Mouse (Mus musculus): ENCODE results near the gene Cers5. TPM values are rescaled to one million over a fixed set of nuclear protein-coding genes. Genes with fewer than 3 reads are reported as not detected.
"Not testable (repeated sequence)": the region's sequence is repeated elsewhere in the genome, so short reads cannot be mapped to it uniquely, and the experiment has no call there.

The Cers5 gene
- polyA plus RNA-seq, 1 experiment, result 15.6 TPM

DNA sequence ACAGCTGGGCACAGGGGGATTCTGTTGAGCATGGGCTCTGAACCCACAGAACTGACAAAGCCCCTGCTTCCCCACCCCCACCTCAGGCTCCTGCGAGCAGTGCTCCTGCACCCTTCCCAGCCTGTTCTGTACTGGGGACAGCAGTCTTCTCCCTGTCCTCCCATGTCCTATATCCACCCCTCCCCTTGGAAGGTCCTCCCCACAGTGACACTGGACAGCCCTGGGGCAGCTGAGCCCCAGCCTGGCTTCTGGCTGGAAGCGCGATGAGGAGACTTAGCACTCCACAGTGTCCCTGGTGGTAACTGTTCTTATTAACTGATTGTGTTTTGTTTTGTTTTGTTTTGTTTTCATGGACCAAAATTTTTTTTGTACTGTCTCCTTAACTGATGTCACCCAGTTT is 59.1 kb downstream of the Cers5 start:
- no peak for DNase-seq (ENCODE audit: low read depth, low spot score)
- whole genome bisulfite sequencing, result 83% methylated on average over 3 of the region's 3 CpGs

DNA sequence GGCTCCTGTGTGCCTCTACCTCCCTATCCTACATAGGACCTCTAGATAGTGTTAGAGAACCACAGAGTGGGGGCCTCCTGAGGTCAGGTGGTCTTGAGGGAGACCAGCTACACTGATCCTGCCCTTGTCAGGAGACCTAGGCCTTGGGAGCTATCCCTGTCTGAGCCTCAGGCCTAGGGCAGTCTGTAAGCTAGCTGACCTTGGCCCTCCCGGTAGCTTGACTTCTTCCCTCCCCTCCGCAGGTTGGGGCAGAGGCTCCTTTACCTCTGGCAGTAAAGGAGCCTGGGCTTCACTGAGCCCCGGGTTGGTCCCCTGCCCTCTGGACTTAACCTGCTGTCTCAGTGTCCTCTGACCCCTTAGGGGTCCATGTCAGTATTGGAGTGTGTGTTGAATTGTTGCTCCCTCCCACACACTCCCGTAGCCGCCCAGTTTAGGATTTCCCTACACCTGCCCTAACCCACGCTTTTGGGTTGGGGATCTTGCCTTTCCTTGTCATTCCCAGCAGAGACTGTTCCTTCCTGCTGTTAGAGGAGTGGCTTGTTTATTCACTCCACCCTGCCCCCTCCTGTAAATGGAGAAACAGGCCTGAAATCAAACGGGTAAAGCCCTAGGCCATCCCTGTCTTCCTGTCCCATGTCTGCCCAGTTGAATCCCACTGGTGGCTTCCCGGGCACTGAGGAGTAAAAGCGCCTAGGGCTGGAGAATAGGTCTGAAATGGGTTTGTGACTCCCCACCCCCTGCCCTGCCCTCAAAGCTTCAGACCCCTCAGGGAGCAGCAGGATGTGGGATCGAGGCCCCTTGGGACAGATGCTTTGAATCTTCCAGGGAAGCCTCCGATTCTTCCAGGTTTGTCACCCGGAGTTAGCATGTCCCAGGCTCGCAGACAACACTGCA is 59.8 kb downstream of the Cers5 start:
- WGBS, result 48% methylated on average over 13 of the region's 13 CpGs
- DNase-seq (ENCODE audit: low read depth, low spot score), result no peak

DNA sequence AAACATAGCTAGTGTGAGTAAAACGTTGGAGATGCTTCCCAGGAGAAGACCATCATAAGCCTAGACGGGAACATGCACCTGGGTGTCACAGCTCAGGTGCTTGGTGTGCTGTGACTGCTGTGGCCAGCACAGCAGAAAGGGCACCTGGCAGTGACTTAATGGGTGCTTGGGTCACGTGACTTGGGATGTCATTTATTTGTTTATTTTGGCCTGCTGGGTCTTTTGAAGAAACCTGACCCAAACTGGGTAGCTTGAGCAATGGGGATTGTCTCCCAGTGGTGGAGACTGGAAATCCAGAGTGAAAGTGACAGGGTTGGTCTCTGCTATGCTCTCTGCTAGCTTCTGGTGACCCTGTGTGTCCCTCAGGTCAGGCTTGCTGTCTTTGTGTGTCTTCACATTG is 61.2 kb downstream of the Cers5 start:
- WGBS, result 37% methylated on average over 3 of the region's 3 CpGs
- DNase-seq (ENCODE audit: low read depth, low spot score), result no peak

DNA sequence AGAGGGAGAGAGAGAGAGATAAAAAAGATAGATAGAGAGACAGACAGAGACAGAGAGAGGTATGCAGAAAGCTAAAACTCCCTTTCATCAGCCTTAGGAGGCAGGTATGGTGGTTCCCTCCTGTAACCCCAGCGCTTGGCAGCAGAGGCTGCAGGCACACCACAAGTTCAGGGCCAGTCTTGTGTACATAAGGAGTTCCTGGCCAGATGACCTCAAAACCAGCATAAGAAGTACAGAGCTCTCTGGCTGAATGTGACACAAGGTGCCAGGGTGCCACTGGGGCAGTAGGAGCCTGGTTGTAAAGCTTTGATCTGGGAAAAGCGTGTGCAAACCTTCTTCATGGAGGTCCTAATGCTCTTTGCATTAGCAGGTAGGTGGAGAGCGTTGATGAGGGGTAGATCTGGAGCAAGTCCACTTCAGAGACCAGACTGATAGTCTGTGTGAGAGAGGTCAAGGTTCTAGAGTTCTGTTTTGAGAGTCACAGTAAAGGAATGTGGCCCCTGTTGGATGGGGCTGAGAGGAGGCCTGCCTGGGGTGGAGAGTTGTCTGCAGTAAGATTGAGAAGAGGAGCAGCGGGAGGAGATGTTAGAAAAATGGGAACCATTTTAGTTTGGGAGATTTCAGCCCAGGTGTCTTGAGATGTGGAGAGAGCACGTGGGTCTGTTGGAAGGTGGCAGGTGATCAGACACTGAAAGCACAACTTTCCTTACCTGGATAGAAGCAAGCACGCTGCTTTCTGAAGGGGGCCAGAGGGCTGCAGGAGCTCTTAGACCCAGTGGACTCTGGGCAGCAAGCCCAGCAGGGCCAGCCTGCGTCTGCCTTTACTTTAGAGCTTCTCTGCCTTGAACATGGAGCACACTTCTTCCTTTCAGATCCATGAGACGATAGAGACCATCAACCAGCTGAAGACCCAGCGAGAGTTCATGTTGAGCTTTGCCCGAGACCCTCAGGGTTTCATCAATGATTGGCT is 62.2 kb downstream of the Cers5 start:
- 90% methylated on average over 10 of the region's 10 CpGs for WGBS
- DNase-seq (ENCODE audit: low read depth, low spot score), result no peak

DNA sequence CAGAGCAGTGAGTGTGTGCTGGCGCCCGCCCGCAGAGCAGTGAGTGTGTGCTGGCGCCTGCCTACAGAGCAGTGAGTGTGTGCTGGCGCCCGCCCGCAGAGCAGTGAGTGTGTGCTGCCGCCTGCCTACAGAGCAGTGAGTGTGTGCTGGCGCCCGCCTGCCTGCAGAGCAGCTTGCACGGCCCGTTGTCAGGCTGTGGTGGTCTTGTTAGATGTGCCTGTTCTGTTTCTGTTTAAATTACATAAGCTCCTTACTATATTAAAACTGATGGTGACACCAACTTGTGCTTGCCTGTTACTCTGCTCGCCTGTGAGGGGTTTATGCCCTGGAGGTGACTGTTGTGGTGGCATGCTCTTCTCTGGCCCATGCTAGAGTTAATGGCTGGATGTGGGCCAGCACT is 64.5 kb downstream of the Cers5 start:
- no peak for DNase-seq (ENCODE audit: low read depth, low spot score)
- WGBS, result 95% methylated on average over 13 of the region's 13 CpGs

DNA sequence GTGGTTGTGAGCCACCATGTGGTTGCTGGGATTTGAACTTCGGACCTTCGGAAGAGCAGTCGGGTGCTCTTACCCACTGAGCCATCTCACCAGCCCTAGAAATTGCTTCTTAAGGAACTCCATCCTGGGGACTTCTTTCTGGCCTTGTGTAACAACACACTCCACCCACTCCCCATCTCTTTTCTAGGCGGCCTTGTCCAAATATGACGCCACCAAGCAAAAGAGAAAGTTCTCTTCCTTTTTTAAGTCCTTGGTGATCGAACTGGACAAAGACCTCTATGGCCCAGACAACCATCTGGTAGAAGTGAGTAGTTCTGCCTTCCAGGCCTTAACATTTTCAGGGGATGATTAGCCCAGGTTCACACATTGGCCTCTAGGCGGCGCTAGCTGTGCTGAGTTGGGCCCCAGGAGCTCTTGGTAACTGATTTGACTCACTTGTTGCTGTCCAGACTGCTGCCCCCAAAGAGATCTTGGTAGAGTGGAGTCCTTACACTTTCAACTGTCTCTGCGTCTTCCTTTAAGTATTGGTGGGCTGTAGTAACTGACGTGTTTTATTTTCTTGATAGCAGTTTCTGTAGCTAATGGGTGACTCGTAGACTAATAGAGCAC is 67.1 kb downstream of the Cers5 start, which contains the start of gene Gm17349:
TSS of gene Gm17349 (minus strand) at position 51 of the 609 bp plus-strand sequence.
- DNase-seq (ENCODE audit: low read depth, low spot score), result no peak
- 69% methylated on average over 11 of the region's 11 CpGs for WGBS

DNA sequence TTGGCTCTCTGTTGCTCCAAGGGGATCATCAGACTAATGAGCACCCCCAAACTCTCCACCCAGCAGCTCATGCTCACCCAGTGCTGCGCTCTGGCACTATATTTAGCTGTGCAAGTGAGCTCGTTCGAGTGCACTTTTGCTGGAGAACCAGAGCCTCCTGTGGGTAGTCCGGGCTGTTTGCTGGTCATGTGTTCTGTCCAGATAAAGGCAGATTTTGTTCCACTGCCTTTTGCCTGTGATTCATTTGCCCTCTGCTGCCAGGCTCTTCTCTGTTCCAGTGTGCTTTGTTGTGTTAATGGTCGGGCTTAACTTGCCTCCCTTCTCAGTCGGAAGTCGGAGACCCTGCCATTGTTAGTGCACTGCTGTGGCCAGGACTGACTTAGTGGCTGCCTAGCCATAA is 67.8 kb downstream of the Cers5 start:
- DNase-seq (ENCODE audit: low read depth, low spot score), result no peak
- WGBS, result 83% methylated on average over 7 of the region's 7 CpGs

DNA sequence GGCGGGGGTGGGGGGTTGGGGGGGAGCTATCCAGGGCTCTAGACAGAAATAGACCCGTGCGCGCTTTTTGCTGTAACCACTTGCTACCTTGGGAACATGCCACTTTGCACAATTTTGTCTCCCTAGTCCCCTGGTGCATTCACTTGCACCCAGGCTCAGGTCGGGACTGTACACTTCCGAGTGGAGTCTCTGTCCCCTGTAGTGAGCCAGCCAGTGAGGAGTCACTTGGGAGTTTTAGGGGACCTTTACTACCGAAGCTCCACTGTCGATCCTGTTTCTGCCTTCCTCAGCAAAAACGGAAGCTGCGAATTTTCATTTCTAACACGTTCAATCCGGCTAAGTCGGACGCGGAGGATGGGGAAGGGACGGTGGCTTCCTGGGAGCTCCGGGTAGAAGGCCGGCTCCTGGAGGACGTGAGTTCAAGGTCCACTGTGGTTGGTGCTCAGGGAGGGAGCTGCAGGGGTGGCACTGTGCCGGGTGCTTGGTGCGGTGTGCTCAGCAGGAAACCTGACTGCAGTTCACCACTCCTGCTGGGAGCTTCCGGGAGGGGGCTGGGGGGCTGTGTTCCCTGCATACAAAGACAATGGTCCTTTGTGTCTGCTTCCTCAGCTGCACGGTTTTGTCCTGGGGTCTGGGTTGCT is 68.5 kb downstream of the Cers5 start:
- WGBS, result 44% methylated on average over 23 of the region's 23 CpGs
- no peak for DNase-seq (ENCODE audit: low read depth, low spot score)

DNA sequence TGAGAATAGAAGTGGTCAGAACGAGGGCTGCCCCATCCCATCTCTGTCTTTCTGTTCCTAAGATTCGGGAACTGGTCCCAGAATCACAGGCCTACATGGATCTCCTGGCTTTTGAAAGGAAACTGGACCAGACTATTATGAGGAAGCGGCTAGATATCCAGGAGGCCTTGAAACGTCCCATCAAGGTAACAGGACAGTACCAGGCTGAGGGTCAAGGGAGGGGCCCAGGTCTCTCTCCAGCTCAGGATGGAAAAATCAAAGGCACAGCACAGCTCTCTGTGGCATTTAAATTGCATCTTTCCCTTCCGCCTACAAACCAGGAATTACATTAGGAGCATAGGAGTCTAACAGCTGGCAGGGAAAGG is 69.0 kb downstream of the Cers5 start:
- DNase-seq (ENCODE audit: low read depth, low spot score), result no peak
- 77% methylated on average over 5 of the region's 5 CpGs for WGBS

DNA sequence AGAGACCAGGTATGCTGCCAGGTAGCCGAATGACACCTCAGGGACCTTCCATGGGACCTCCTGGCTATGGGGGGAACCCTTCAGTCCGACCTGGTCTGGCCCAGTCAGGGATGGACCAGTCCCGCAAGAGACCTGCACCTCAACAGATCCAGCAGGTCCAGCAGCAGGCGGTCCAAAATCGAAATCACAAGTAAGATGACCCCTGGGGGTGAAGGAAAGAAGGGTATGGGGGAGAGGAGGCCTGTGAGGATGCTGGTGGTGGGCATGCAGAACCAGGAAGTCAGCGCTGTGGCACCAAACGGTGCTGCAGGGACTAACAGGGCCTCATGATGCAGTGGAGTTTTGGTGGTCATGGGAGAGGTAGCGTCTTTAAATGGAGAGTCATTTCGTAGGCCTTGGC is 69.6 kb downstream of the Cers5 start:
- 77% methylated on average over 9 of the region's 9 CpGs for WGBS
- no peak for DNase-seq (ENCODE audit: low read depth, low spot score)

DNA sequence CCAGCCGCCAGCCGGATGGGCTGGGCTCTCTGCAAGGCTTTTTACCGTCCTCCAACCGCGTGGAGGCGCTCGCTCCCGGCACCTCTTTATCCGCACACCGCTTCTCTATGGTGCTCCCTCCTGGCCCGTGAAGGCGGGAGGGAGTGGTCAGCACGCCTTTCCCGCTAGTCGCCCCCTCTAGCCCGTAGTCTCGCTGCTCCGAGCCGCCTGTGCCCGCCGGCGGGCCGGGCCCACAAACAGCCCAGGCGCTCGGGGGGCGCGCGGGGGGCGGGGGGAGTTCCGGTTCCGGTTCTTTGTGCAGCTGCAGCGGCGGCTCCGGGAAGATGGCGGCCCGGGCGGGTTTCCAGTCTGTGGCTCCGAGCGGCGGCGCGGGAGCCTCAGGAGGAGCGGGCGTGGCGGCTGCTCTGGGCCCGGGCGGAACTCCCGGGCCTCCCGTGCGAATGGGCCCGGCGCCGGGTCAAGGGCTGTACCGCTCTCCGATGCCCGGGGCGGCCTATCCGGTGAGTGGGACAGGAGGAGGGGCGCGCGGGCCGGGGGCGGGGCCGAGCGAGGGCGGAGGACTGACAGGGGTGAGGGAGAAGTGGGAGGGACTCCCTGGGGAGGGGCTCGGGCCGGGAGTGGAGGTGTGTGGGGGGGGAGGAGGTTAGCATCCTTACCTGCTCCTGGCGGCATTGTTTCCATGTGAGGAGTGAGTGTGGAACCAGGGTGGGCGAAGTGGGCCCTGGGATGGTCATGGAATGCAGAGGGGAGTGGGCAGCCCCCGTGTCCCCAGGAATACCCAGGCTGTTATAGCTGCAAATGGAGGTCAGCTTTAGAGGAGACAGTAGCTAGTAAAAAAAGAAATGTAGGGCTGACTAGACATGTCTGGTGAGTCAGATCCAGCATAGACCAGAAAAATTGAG is 70.4 kb downstream of the Cers5 start, which contains the start of gene Smarcd1:
TSS of gene Smarcd1 (plus strand) at position 131 of the 902 bp plus-strand sequence.
- whole genome bisulfite sequencing, result under 1% methylated on average over 65 of the region's 71 CpGs
- DNase-seq (ENCODE audit: low read depth, low spot score), result no peak

DNA sequence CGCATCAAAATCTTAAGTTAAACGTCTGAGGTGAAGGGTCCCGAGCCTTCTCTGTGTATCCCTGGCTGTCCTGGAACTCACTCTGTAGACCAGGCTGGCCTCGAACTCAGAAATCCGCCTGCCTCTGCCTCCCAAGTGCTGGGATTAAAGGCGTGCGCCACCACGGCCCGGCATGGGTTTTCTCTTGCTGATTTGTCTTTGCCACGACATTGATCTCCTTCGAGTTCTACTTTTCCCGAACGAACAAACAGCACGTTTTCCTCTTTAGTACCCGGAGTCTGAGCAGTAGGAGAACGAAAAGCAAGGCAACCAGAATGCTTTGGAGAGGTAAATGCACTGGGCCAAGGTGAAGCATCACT is 71.1 kb downstream of the Cers5 start:
- WGBS, result 34% methylated on average over 16 of the region's 16 CpGs
- not testable (repeated sequence) for DNase-seq (ENCODE audit: low read depth, low spot score)

DNA sequence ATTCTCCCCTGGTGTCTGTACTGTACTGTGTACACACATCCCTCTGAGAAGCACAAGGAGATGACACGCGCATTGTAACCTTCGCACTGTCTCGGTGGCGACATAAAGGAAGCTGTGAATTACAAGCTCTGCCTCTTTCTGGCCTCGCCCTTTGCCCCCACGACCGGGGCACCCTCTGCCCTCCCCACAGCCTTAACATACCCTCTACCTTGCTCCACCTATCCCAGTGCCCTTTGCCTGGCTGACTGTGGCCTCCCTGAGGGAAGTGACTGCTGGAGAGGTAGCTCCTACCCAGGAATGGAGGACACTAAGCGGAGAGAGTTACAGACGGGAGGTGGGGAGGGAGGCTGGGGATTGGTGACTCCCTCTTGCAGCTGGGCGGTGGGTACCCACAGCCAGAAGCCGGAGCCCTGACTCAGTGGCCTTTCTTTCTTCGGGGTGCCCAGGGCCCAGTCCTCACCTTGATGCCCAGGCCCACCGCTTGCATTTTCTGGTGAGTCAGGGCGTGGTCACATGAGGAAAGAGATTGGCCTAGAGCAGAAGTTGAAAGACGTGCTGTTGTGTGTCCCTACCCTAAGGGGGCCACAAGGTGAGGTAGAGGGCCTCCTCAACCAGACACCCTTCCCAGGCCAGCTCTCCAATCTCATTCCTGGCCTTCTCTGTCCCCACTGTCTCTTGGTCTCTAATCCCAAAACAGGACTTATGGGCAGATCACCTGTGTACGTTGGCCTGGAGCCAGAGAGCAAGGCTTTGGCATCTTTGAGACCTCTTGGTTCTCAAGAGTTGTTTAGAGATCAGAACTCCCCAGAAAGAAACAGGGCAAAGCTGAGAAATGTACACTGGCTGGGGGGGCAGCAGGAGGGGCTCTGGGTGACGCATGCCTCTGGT is 72.2 kb downstream of the Cers5 start:
- DNase-seq (ENCODE audit: low read depth, low spot score), result no peak
- 47% methylated on average over 18 of the region's 18 CpGs for WGBS

DNA sequence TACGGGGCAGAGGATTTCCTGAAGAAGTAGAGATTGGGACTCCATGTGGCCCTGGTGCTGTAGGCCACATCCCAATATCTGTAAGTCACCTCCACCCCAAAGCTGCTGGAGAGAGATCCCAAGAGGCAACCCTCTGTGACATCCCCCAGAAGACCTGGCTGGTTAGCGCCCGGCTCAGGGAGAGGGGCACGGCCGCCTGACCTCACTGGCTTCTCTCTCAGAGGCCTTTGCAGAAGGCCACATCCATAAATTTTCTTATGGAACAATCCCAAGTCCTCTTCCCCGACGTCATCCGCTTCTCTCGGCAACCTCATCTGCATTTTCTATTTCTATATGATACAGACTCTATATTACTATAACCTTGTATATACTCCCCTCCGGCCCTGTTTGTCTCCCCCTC is 73.0 kb downstream of the Cers5 start:
- DNase-seq (ENCODE audit: low read depth, low spot score), result no peak
- WGBS, result 69% methylated on average over 10 of the region's 10 CpGs

DNA sequence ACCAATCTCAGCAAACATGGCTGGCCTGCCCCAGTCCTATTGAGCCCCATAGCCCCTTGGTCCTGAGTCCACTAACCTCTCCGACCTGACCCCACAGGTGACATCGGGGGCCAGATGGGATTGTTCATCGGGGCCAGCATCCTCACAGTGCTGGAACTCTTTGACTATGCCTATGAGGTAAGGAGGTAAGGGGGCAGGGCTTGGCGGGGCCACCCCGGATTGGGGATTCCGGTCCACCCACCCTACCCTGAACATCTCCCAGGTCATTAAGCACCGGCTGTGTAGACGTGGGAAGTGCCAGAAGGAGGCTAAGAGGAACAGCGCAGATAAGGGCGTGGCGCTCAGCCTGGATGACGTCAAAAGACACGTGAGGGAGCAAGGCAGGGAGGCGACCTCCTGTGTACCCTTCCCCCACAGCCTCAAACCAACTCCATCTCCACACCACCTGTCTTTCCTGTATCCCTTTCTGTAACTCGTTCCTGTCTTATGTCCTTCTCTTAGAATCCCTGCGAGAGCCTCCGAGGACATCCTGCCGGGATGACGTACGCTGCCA is 74.1 kb downstream of the Cers5 start:
- 39% methylated on average over 20 of the region's 20 CpGs for WGBS
- no peak for DNase-seq (ENCODE audit: low read depth, low spot score)

DNA sequence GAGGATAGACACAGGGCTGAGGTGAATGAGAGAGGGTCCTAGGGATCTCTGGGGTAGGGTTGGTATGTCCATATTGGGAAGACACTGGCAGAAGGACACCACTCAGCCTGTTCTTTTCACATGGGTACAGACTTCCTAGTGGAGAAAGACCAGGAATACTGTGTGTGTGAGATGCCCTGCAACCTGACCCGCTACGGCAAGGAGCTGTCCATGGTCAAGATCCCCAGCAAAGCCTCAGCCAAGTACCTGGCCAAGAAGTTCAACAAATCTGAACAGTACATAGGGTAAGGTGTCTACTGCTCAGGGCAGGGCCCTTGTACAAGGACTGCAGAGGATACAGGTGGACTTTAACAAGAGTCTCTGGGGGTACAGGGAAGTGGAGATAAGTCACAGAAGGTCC is 75.4 kb downstream of the Cers5 start:
- WGBS, result 27% methylated on average over 2 of the region's 2 CpGs
- DNase-seq (ENCODE audit: low read depth, low spot score), result no peak

DNA sequence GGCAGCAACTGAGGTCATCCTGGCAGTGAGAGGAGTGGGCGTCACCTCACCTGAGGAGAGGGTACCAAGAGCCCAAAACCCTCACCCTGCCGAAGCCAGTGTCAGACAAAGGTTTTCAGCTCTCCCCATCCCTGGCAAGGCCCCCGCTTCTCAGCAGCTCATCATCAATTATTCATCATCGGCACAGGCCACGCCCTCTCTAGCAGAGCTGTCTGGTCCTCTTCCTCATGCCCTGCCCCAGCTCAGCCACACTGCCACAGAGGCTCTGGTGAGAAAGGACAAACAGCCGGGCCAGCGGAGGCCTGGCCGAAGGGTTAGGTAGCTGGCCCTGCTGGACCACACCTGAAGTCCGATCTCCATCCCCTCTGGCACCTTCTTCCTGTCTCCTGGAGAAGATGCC is 80.7 kb downstream of the Cers5 start:
- no peak for DNase-seq (ENCODE audit: low read depth, low spot score)
- WGBS, result 48% methylated on average over 9 of the region's 9 CpGs
